Mouse (Mus musculus): Measurements from ENCODE around the gene Dcp1a. TPM values are rescaled to one million over a fixed set of nuclear protein-coding genes. Genes with fewer than 3 reads are reported as not detected.
"Not testable (repeated sequence)": the region's sequence is repeated elsewhere in the genome, so short reads cannot be mapped to it uniquely, and the experiment has no call there.

The Dcp1a gene
- polyA plus RNA-seq, 1 experiment from 2014 or later: 18.1 TPM

DNA sequence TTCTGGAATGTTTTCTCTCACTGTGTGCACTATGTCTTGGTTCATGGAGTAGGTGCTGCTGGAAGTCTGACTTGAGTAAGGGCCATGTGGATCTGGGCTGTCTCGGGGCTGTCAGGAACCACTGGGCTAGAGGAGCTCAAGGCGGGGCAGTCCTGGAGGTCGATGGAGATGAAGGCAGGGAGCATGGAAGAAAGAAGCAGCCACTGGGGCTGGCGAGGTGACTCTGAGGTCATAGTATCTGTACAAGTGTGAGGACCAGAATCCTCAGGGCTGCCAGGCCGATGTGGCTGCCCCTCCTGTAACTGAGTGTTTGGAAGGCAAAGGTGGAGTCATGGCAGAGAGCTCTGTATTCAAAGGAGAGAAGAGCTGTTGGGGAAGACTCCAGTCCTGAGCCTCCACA lies 49.6 kb downstream of the Dcp1a start:
- no peak for ATAC-seq
- no peaks in the 10 kb centered on the region for H3K4me1 ChIP-seq (replicated peaks)
- H3K27ac ChIP-seq: no peak overlapping the region
- no peaks in the 10 kb centered on the region for H3K27me3 ChIP-seq (replicated peaks)
- WGBS: 77% methylated on average over 5 of the region's 5 CpGs
- H3K36me3 ChIP-seq: peaks cover 18% of the 10 kb centered on the region
- no peak overlapping the region for H3K9ac ChIP-seq
- no peaks in the 10 kb centered on the region for H3K9me3 ChIP-seq
- H3K4me3 ChIP-seq (replicated peaks): no peak overlapping the region
- no peak overlapping the region for H3K4me2 ChIP-seq (replicated peaks)

GRCm38 (mm10) chr14:30529454-30529853 lies 50.1 kb downstream of the Dcp1a start:
- Histone ChIP-seq H3K9me3 (no peaks in the 10 kb centered on the region), H3K9ac (no peak overlapping the region), H3K27me3 (replicated peaks) (no peaks in the 10 kb centered on the region), H3K27ac (no peak overlapping the region), H3K4me1 (replicated peaks) (no peaks in the 10 kb centered on the region), H3K4me3 (replicated peaks) (no peak overlapping the region), H3K4me2 (replicated peaks) (no peak overlapping the region), H3K36me3 (peaks cover 18% of the 10 kb centered on the region)
- ATAC-seq: no peak
- WGBS: 93% methylated on average over 12 of the region's 12 CpGs

DNA sequence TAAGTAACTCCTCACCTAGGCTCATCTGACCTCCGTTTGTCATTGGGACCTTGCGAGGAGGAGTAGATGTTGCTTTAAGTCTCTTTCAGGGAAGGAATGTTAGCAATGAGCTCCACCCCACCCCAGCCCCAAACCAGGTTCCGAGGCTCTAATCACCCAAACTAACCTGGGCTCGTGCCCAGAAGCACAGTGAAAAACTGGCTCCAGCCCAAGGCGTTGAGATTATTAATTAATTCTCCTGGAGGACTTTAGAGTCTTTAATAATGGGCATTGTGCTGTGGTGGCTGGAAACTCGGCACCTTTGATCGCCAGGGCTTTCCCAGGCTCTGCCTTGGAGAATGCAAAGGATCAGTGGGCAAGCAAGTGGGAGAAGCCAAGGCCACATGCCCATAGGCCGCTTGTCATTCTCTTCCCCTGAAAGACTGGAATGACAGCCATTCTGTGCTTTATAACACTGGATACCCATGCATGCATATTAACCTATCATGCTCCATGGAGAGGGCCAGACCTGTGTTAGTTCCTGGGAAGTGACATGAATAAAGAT lies 51.5 kb downstream of the Dcp1a start:
- no peaks in the 10 kb centered on the region for H3K27me3 ChIP-seq (replicated peaks)
- H3K36me3 ChIP-seq: peaks cover 11% of the 10 kb centered on the region; the same call in 1 of the 2 replicates
- no peak for ATAC-seq
- 67% methylated on average over 8 of the region's 8 CpGs for WGBS
- H3K4me1 ChIP-seq (replicated peaks): no peaks in the 10 kb centered on the region
- no peaks in the 10 kb centered on the region for H3K9me3 ChIP-seq
- H3K4me2 ChIP-seq (replicated peaks): no peak overlapping the region
- H3K4me3 ChIP-seq (replicated peaks): no peak overlapping the region
- H3K9ac ChIP-seq: no peak overlapping the region
- H3K27ac ChIP-seq: no peak overlapping the region

DNA sequence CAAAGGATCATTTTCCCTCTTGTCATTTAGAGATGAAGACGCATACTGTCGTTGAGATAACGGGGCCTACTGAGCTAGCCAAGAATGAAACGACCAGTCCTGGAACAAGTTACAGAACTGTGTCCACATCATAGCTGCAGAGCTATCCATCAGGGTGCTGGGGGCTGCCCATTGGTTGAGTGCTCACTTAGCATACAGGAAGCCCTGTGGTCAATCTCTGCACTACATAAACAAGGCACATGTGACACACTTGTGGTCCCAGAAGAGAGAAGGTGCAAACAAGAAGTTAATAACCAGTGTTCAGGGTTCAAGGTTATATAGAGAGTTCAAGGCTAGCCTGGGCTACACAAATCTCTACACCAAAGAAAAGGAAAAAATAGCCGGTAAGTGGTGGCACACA lies 52.1 kb downstream of the Dcp1a start:
- H3K27ac ChIP-seq: no peak overlapping the region
- no peaks in the 10 kb centered on the region for H3K4me1 ChIP-seq (replicated peaks)
- H3K36me3 ChIP-seq: peaks cover 6% of the 10 kb centered on the region; the same call in 1 of the 2 replicates
- no peak overlapping the region for H3K4me3 ChIP-seq (replicated peaks)
- WGBS: 82% methylated on average over 5 of the region's 5 CpGs
- H3K9ac ChIP-seq: no peak overlapping the region
- H3K9me3 ChIP-seq: no peaks in the 10 kb centered on the region
- ATAC-seq: no peak
- no peaks in the 10 kb centered on the region for H3K27me3 ChIP-seq (replicated peaks)
- no peak overlapping the region for H3K4me2 ChIP-seq (replicated peaks)

GRCm38 (mm10) chr14:30531896-30532295 lies 52.6 kb downstream of the Dcp1a start:
- no peaks in the 10 kb centered on the region for H3K27me3 ChIP-seq (replicated peaks)
- H3K9me3 ChIP-seq: no peaks in the 10 kb centered on the region
- H3K36me3 ChIP-seq: 0 out of 2 replicates have a peak, but pooled peaks cover 4% of the 10 kb centered on the region
- H3K4me1 ChIP-seq (replicated peaks): no peaks in the 10 kb centered on the region
- no peak overlapping the region for H3K4me2 ChIP-seq (replicated peaks)
- H3K9ac ChIP-seq: no peak overlapping the region
- H3K27ac ChIP-seq: no peak overlapping the region
- H3K4me3 ChIP-seq (replicated peaks): no peak overlapping the region
- no peak for ATAC-seq
- 89% methylated on average over 6 of the region's 6 CpGs for WGBS

DNA sequence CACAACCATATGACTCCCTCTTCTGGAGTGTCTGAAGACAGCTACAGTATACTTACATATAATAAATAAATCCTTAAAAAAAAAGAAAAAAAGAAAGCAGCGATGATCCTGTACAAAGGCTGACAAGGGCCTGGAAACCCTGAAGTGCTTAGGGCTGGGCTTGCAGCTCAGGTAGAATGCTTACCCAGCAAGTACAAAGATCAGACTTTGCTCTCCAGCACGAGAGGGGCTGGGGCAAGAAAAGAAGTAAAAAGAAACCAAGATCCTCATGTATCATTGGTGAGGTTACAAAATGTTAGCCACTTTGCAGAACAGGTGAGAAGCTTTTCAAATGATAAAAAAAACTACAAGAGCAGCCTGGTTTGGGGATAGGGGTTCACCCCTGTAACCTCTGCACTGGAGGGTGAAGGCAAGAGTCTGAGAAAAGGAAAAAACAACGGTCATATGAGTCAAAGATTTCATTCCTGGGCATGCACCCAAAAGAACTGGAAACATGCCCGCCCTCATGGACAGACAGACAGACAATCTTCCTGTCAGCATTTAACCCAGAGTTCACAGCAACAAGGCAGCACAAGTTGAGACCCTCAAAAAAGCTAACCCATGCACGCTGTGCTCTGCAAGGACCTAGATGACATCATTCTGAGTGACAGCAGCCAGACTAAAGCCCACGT lies 54.6 kb downstream of the Dcp1a start:
- Histone ChIP-seq H3K9ac (no peak overlapping the region), H3K4me3 (replicated peaks) (no peak overlapping the region), H3K4me1 (replicated peaks) (no peaks in the 10 kb centered on the region), H3K27me3 (replicated peaks) (no peaks in the 10 kb centered on the region), H3K36me3 (no peaks in the 10 kb centered on the region), H3K27ac (no peak overlapping the region), H3K4me2 (replicated peaks) (no peak overlapping the region), H3K9me3 (no peaks in the 10 kb centered on the region)
- WGBS: 76% methylated on average over 6 of the region's 6 CpGs
- 0 out of 2 replicates have a peak, but pooled peaks have one; percentile 55 for ATAC-seq

GRCm38 (mm10) chr14:30541541-30541940 lies 62.2 kb downstream of the Dcp1a start:
- 86% methylated on average over 10 of the region's 10 CpGs for WGBS
- H3K27ac ChIP-seq: no peak overlapping the region

GRCm38 (mm10) chr14:30543331-30543730 lies 64.0 kb downstream of the Dcp1a start:
- not testable (repeated sequence) for H3K4me2 ChIP-seq (replicated peaks); H3K4me3 ChIP-seq (replicated peaks); H3K9me3 ChIP-seq; H3K27ac ChIP-seq; H3K27me3 ChIP-seq (replicated peaks); H3K4me1 ChIP-seq (replicated peaks); ATAC-seq; H3K9ac ChIP-seq; H3K36me3 ChIP-seq
- 89% methylated on average over 5 of the region's 5 CpGs for WGBS

More at GRCm38 (mm10) chr14:30541541-30541940, 62.2 kb downstream of the Dcp1a start:
- H3K27me3 ChIP-seq (replicated peaks): no peaks in the 10 kb centered on the region
- H3K4me2 ChIP-seq (replicated peaks): no peak overlapping the region
- no peaks in the 10 kb centered on the region for H3K36me3 ChIP-seq
- no peak overlapping the region for H3K9ac ChIP-seq
- no peak overlapping the region for H3K4me3 ChIP-seq (replicated peaks)
- no peak for ATAC-seq
- H3K9me3 ChIP-seq: no peaks in the 10 kb centered on the region
- H3K4me1 ChIP-seq (replicated peaks): no peaks in the 10 kb centered on the region

DNA sequence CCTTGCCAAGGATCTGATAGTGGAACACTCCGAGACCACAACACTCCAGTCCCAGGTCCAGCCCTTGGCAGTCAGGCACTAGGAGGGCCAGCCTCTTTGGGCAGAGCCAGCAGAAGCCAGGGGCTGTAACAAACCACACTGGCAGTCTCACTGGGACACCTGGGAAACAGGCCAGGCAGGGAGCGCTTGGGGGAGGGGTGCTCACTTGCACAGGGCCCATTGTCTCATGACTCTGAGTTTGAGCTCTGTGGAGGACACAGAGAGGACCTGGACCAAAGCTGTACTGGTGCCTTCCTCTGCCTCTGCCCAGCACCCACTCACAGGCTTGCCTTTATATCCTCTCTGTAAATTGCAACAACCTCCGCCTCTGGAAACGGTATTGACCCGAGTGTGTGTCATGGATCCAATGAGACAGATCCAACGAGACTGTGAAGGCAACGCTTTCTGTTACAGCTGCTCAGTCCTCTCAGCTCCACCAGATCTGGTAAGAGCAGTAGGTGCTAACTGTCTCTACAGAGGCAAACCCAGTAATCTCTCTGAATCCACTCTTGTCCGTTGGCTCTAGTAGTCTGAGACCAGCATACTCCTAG lies 68.9 kb downstream of the Dcp1a start, which contains the start of gene Tkt:
Gene Tkt (plus strand): TSS at position 229 of the 590 bp plus-strand sequence.
- H3K4me1 ChIP-seq (replicated peaks): peaks cover 26% of the 10 kb centered on the region
- no peaks in the 10 kb centered on the region for H3K27me3 ChIP-seq (replicated peaks)
- H3K27ac ChIP-seq: peak within 1 kb of the TSS; percentile 97
- H3K9ac ChIP-seq: peak within 1 kb of the TSS; percentile 94
- H3K36me3 ChIP-seq: no peaks in the 10 kb centered on the region
- ATAC-seq: peak; percentile 41
- peak within 1 kb of the TSS; percentile 84 for H3K4me2 ChIP-seq (replicated peaks)
- 31% methylated on average over 8 of the region's 8 CpGs for WGBS
- no peaks in the 10 kb centered on the region for H3K9me3 ChIP-seq
- peak within 1 kb of the TSS; percentile 91 for H3K4me3 ChIP-seq (replicated peaks)

DNA sequence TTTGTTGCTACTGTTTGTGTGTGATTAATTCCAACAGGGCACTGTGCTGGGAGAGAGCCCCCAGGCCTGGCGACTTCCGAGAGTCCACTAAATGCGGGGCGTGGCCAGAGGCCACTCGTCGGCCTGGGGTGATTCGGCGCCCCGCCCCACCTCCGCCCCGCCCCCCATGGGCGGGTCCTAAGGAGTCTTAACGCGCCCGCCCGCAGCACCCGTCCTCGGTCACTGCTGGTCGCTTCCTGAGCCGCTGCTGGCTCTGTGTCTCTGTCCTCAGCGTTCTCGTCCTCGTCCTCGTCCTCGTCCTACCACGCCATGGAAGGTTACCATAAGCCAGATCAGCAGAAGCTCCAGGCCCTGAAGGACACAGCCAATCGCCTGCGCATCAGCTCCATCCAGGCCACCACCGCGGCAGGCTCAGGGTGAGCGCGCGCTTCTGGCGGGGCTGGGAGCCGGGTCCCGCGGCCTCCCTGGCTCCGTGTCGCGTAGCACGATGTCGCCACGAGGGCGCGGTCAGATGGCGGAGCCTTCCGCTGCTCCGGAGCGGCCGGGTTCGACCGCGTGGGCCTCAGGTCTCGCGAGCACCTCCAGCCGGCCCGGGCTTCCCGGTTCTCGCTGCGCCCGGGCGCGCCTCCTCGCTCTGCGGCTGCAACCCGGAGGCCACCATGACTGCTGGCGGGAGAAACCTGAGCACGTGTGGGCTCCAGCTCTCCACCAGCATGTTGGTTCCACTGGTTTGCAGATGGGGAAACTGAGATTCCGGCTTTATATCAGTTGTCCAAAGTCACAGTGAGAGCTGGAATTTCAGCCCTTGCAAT lies 69.8 kb downstream of the Dcp1a start:
- peak overlapping the region; percentile 97 for H3K27ac ChIP-seq

DNA sequence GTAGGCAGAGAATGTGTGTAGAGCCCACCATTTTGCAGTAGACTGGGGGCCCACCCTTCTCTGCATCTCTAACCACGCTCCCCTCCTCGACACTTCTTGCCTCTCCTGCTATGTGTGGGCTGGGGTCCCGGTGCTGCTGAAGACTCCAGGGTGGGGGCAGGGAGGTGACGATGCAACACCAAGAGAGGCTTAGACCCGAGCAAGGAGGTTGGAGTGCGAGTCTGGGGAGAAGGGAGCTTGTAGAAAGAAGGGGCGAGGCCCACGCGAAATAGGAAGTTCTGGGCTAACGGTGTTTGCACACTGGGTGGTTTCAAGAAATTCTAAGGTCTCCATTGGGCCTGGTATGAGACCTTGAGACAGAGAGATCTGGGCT lies 70.4 kb downstream of the Dcp1a start:
- Histone ChIP-seq H3K36me3 (no peaks in the 10 kb centered on the region), H3K4me3 (replicated peaks) (peak overlapping the region; percentile 91), H3K4me1 (replicated peaks) (peaks cover 31% of the 10 kb centered on the region), H3K27me3 (replicated peaks) (no peaks in the 10 kb centered on the region), H3K9ac (peak overlapping the region; percentile 94), H3K9me3 (no peaks in the 10 kb centered on the region), H3K27ac (peak overlapping the region; percentile 97), H3K4me2 (replicated peaks) (peak overlapping the region; percentile 84)
- under 1% methylated on average over 10 of the region's 10 CpGs for WGBS
- ATAC-seq: peak; percentile 8; the same call in 1 of the 2 replicates

More for the DNA sequence above, 69.8 kb downstream of the Dcp1a start:
- H3K36me3 ChIP-seq: no peaks in the 10 kb centered on the region
- peaks cover 31% of the 10 kb centered on the region for H3K4me1 ChIP-seq (replicated peaks)
- peak overlapping the region; percentile 94 for H3K9ac ChIP-seq
- peak overlapping the region; percentile 84 for H3K4me2 ChIP-seq (replicated peaks)
- H3K4me3 ChIP-seq (replicated peaks): peak overlapping the region; percentile 91
- no peaks in the 10 kb centered on the region for H3K27me3 ChIP-seq (replicated peaks)
- WGBS: 0% methylated on average over 69 of the region's 69 CpGs
- no peaks in the 10 kb centered on the region for H3K9me3 ChIP-seq
- peak; percentile 96 for ATAC-seq

All from intestine, embryonic 15.5 days (tissue).